Mouse (Mus musculus): ENCODE measurements around the gene Icos.

DNA sequence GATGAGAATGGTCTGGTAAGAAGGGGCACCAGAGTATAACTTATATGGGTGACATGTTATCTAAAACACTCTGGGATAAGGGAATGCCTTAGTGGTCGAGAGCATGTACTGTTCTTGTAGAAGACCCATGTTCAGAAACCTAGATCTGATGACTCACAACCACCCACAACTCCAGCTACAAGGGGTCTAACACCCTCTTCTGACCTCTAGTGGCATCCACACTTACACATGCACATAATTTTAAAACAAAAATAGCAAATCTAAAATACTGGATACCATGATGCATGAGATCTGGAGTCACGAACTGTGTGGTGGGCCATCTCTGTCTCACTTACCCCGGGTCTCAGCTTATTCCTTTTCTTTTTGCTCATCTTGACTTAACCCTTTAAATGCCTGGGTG lies 37.7 kb upstream of the Icos start:
- TF ChIP-seq CTCF (IDR thresholded peaks at IDR 0.05; ENCODE audit: borderline replicate concordance, insufficient read depth, low read depth, low read length) (no peak), POLR2A (IDR thresholded peaks at IDR 0.05; ENCODE audit: borderline replicate concordance, insufficient read depth, low read length) (no peak)
